Comparison of ENCODE assay signal across 24 mouse cellular contexts in the genomic region with DNA sequence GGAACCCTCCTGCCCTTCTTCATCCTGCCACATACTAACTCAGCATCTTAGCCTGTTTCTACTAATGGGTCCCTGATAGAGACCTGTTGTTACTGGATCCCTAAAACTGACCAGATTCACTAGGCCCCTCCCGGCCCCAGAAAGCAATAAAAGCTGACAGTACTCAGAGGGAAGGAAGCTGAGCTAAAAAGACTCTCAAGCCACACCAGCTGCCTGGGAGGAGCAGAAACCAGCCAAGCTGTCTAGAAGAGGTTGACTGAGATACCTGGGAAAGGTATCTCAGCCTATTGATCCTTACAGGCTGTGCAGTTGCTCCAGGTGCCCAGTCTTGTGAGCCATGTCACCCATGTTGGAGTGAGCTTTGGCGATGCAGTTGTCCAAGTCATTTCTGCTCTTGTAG. TPM values are rescaled to one million over a fixed set of nuclear protein-coding genes. Genes with fewer than 3 reads are reported as not detected.
DNase-seq lines count a peak whose midpoint lies in the region; ATAC-seq and TF ChIP-seq lines count a peak whose summit lies in the region.
"Had no signal": no experiment of that assay in that cellular context is flagged by ENCODE, and none has a peak within 500 bp of the region (broad histone marks: within the 10 kb centered on the region; RNA-seq: fewer than 3 reads in every experiment).

No protein-coding gene starts in this region.

- TF ChIP-seq POLR2A in ES-Bruce4 (IDR thresholded peaks at IDR 0.05; ENCODE audit: insufficient read depth, low read length): no peak

- H3K36me3 ChIP-seq in midbrain, embryonic 13.5 days: peaks cover 43% of the 10 kb centered on the region
- H3K36me3 ChIP-seq in midbrain, embryonic 10.5 days: peaks cover 63% of the 10 kb centered on the region
- peaks cover 38% of the 10 kb centered on the region for H3K36me3 ChIP-seq in ES-Bruce4 (ENCODE audit: control insufficient read depth, insufficient read depth, low read length, poor library complexity, severe bottlenecking)
- H3K36me3 ChIP-seq in intestine, embryonic 15.5 days: peaks cover 3% of the 10 kb centered on the region; the same call in 1 of the 2 replicates

- no peak for DNase-seq in midbrain, embryonic 10.5 days (ENCODE audit: low spot score)
- no peak for DNase-seq in testis, postnatal 14 days (ENCODE audit: low spot score)
- DNase-seq in right cerebral cortex, postnatal 10 days (ENCODE audit: low spot score in 2 of 2): no peak
- DNase-seq: adrenal gland, postnatal 10 days; adrenal gland, postnatal 36 days; cerebellum, adult 18-20 months; cerebellum, adult 9-10 months; cerebellum, postnatal 14 days; gastrocnemius, postnatal 36 days; heart, adult 2 months; heart, postnatal 14 days; heart, postnatal 4 days had no signal

- H3K4me3 ChIP-seq in midbrain, embryonic 13.5 days (replicated peaks): no peak overlapping the region
- no peak overlapping the region for H3K4me3 ChIP-seq in midbrain, embryonic 10.5 days
- no peak overlapping the region for H3K4me3 ChIP-seq in ES-Bruce4 (ENCODE audit: low read depth, low read length)
- no peak overlapping the region for H3K4me3 ChIP-seq in intestine, embryonic 15.5 days (replicated peaks)
- H3K4me3 ChIP-seq: forebrain, embryonic 10.5 days; forebrain, embryonic 13.5 days; heart, adult 2 months; heart, embryonic 10.5 days; heart, embryonic 13.5 days had no signal

- no peak for TF ChIP-seq EP300 in ES-Bruce4 (IDR thresholded peaks at IDR 0.05; ENCODE audit: insufficient read depth, low read depth, low read length)

- no peak overlapping the region for H3K9ac ChIP-seq in midbrain, embryonic 13.5 days (replicated peaks)
- H3K9ac ChIP-seq in ES-Bruce4 (ENCODE audit: low read depth, poor library complexity, severe bottlenecking): no peak overlapping the region
- no peak overlapping the region for H3K9ac ChIP-seq in intestine, embryonic 15.5 days
- H3K9ac ChIP-seq: forebrain, embryonic 13.5 days; heart, embryonic 13.5 days; hindbrain, embryonic 14.5 days had no signal

- 94% methylated on average over 2 of the region's 2 CpGs for WGBS in midbrain, embryonic 13.5 days
- WGBS in midbrain, embryonic 10.5 days: 95% methylated on average over 2 of the region's 2 CpGs
- WGBS in intestine, embryonic 15.5 days: 71% methylated on average over 2 of the region's 2 CpGs

- no peaks in the 10 kb centered on the region for H3K9me3 ChIP-seq in midbrain, embryonic 13.5 days
- H3K9me3 ChIP-seq in midbrain, embryonic 10.5 days (replicated peaks): no peaks in the 10 kb centered on the region
- no peaks in the 10 kb centered on the region for H3K9me3 ChIP-seq in ES-Bruce4 (replicated peaks; ENCODE audit: control insufficient read depth, insufficient read depth, low read length, poor library complexity, severe bottlenecking)
- no peaks in the 10 kb centered on the region for H3K9me3 ChIP-seq in intestine, embryonic 15.5 days
- H3K9me3 ChIP-seq: forebrain, embryonic 10.5 days; forebrain, embryonic 13.5 days; heart, embryonic 10.5 days; heart, embryonic 13.5 days had no signal

- no peak for ATAC-seq in midbrain, embryonic 13.5 days
- 0 out of 2 replicates have a peak, but pooled peaks have one; percentile 3 for ATAC-seq in megakaryocyte progenitor cell, adult 5-6 weeks (replicated peaks; ENCODE audit: poor library complexity)
- ATAC-seq in intestine, embryonic 15.5 days: no peak
- ATAC-seq: forebrain, embryonic 13.5 days; forebrain, embryonic 16.5 days; hindbrain, postnatal 0 days; inflammation-experienced regulatory T-cells, adult 6 months had no signal

- H3K4me2 ChIP-seq in midbrain, embryonic 13.5 days (replicated peaks): no peak overlapping the region
- no peak overlapping the region for H3K4me2 ChIP-seq in intestine, embryonic 15.5 days (replicated peaks)
- H3K4me2 ChIP-seq: forebrain, embryonic 13.5 days; heart, embryonic 13.5 days; hindbrain, embryonic 14.5 days had no signal

- peaks cover 14% of the 10 kb centered on the region for H3K4me1 ChIP-seq in midbrain, embryonic 13.5 days (replicated peaks)
- peaks cover 13% of the 10 kb centered on the region for H3K4me1 ChIP-seq in midbrain, embryonic 10.5 days
- peaks cover 4% of the 10 kb centered on the region for H3K4me1 ChIP-seq in ES-Bruce4 (ENCODE audit: control insufficient read depth, insufficient read depth, low read length)
- H3K4me1 ChIP-seq in intestine, embryonic 15.5 days (replicated peaks): 0 out of 2 replicates have a peak, but pooled peaks cover 2% of the 10 kb centered on the region
- H3K4me1 ChIP-seq: heart, embryonic 10.5 days had no signal

- H3K27me3 ChIP-seq in midbrain, embryonic 13.5 days: no peaks in the 10 kb centered on the region
- no peaks in the 10 kb centered on the region for H3K27me3 ChIP-seq in midbrain, embryonic 10.5 days (ENCODE audit: low read depth, poor library complexity, severe bottlenecking)
- H3K27me3 ChIP-seq in ES-Bruce4 (ENCODE audit: control insufficient read depth, insufficient read depth, low read length, poor library complexity, severe bottlenecking): no peaks in the 10 kb centered on the region
- H3K27me3 ChIP-seq in intestine, embryonic 15.5 days (replicated peaks): no peaks in the 10 kb centered on the region
- H3K27me3 ChIP-seq: forebrain, embryonic 13.5 days; heart, embryonic 13.5 days had no signal

- TF ChIP-seq CTCF in ES-Bruce4 (IDR thresholded peaks at IDR 0.05; ENCODE audit: low read depth, low read length): no peak

- 0 out of 2 replicates have a peak overlapping the region, but pooled peaks have one; percentile 14 for H3K27ac ChIP-seq in midbrain, embryonic 13.5 days
- H3K27ac ChIP-seq in midbrain, embryonic 10.5 days (replicated peaks): no peak overlapping the region
- 0 out of 2 replicates have a peak overlapping the region, but pooled peaks have one; percentile 23 for H3K27ac ChIP-seq in ES-Bruce4 (ENCODE audit: insufficient read depth, low read length)
- no peak overlapping the region for H3K27ac ChIP-seq in intestine, embryonic 15.5 days
- H3K27ac ChIP-seq: forebrain, embryonic 10.5 days; forebrain, embryonic 13.5 days; heart, adult 2 months; heart, embryonic 10.5 days; heart, embryonic 13.5 days; hindbrain, embryonic 14.5 days; hindbrain, postnatal 0 days had no signal

RNA-seq across cellular contexts. Expression of a gene that starts 5.9 kb away (rescaled TPM):
- polyA plus RNA-seq in midbrain, embryonic 13.5 days (2015; fragmentation: Nextera tagmentation; extraction: Ambion mirVana): 529 and 559 TPM in 2 replicates
- polyA plus RNA-seq in midbrain, embryonic 10.5 days (2016; fragmentation: Nextera tagmentation; extraction: Ambion mirVana): 965 and 1,091 TPM in 2 replicates
- 669 and 685 TPM in 2 replicates for polyA plus RNA-seq in ES-Bruce4 (2011; ENCODE audit: insufficient read depth, insufficient read length, low read depth, missing spikeins)
- 583 and 587 TPM in 2 replicates for total RNA-seq in megakaryocyte progenitor cell, adult 5-6 weeks (2015)
- total RNA-seq in megakaryocyte progenitor cell, adult 5-6 weeks (2017): 525 and 594 TPM in 2 replicates
- polyA plus RNA-seq in intestine, embryonic 15.5 days (2015; fragmentation: Nextera tagmentation; extraction: Ambion mirVana): 527 and 602 TPM in 2 replicates

RNA-seq across cellular contexts. Expression of a gene that starts 17.4 kb away (rescaled TPM):
- polyA plus RNA-seq in midbrain, embryonic 13.5 days (2015; fragmentation: Nextera tagmentation; extraction: Ambion mirVana): 15.5 and 17.0 TPM in 2 replicates
- polyA plus RNA-seq in midbrain, embryonic 10.5 days (2016; fragmentation: Nextera tagmentation; extraction: Ambion mirVana): 26.5 and 26.6 TPM in 2 replicates
- 19.8 and 25.9 TPM in 2 replicates for polyA plus RNA-seq in ES-Bruce4 (2011; ENCODE audit: insufficient read depth, insufficient read length, low read depth, missing spikeins)
- 12.6 and 19.4 TPM in 2 replicates for total RNA-seq in megakaryocyte progenitor cell, adult 5-6 weeks (2015)
- 24.3 and 26.0 TPM in 2 replicates for total RNA-seq in megakaryocyte progenitor cell, adult 5-6 weeks (2017)
- polyA plus RNA-seq in intestine, embryonic 15.5 days (2015; fragmentation: Nextera tagmentation; extraction: Ambion mirVana): 21.1 and 24.1 TPM in 2 replicates

Comparison
In these comparisons a context has a peak if more than half of its experiments do, and no peak if none do; other contexts are left out.
1. H3K27ac ChIP-seq: peak in midbrain, embryonic 13.5 days (single experiment) and ES-Bruce4 (single experiment); none in midbrain, embryonic 10.5 days (single experiment) and intestine, embryonic 15.5 days (single experiment).